Mouse (Mus musculus) brown adipose tissue, adult 24 weeks (tissue): ENCODE data around the gene Prkce. TPM values are rescaled to one million over a fixed set of nuclear protein-coding genes. Genes with fewer than 3 reads are reported as not detected.

ENCODE experiments used
- H3K27ac ChIP-seq: fragments of 200-500 bp; replicated peaks from 2 replicates; pipeline ENCODE4 v1.5.1; 2012; ENCODE audit warnings: low read depth, mild to moderate bottlenecking, low read length
- H3K4me1 ChIP-seq: fragments of 200-500 bp; 2 replicates; pipeline ENCODE4 v1.6.1; 2012; ENCODE audit warnings: low read length, mixed read lengths; ENCODE audit not compliant: control insufficient read depth, insufficient read depth, insufficient read length
- H3K4me3 ChIP-seq: fragments of 200-500 bp; 2 replicates; pipeline ENCODE4 v1.5.1; 2012; ENCODE audit warnings: low read depth, mild to moderate bottlenecking, low read length, moderate library complexity; ENCODE audit not compliant: insufficient read depth
- polyA plus RNA-seq: library from polyadenylated mRNA; stranded (reverse); fragments of >200 nt; gene quantifications from 2 replicates; pipeline ENCODE4 v1.2.4, GENCODE M21; 2012; ENCODE audit not compliant: missing spikeins, insufficient read depth, insufficient read length

Gene Prkce
- polyA plus RNA-seq, 1 experiment, result 18.0 TPM

DNA sequence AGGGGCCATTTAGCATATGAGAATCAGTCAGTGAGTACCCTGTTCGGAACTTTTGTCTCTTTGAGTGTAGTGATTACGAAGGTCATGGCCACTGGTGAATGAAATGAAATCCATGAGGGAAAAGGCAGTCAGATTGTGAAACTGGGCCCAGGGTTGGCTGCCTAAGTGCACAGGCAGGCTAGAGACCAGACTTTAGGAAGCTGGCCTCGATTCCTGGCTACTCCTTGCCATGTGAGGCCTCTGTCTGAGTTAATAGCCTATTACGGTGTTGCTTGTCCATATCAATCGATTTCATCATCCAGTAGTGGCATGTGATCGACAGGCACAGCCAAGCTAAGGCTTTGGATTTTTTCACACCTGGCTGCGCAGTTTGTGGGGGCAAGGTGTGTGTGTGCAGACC lies 34.4 kb downstream of the Prkce start:
- Histone ChIP-seq H3K4me3 (no peak overlapping the region), H3K4me1 (peaks cover 33% of the 10 kb centered on the region), H3K27ac (peak overlapping the region; percentile 56)

DNA sequence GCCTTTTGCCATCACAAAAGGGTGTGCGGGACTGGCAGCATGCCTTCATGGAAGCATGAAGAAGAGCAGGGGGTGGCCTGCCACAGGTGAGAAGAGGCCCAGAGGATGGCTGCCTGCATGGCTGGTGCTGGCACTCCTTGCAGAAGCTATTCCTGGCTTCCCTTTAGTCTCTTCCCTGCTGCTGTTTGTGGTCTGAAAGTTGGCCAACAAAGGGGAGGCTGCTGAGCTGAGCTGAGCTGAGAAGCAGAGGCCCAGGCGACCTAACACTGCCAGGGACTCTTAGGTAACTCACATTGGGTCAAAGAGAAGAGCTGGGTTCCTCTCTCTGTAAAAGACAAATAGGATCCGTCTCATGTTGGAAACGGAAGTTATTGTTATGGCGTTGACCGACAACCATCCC lies 35.4 kb downstream of the Prkce start:
- H3K4me3 ChIP-seq, result no peak overlapping the region
- H3K27ac ChIP-seq, result peak overlapping the region; percentile 83
- peaks cover 31% of the 10 kb centered on the region for H3K4me1 ChIP-seq

DNA sequence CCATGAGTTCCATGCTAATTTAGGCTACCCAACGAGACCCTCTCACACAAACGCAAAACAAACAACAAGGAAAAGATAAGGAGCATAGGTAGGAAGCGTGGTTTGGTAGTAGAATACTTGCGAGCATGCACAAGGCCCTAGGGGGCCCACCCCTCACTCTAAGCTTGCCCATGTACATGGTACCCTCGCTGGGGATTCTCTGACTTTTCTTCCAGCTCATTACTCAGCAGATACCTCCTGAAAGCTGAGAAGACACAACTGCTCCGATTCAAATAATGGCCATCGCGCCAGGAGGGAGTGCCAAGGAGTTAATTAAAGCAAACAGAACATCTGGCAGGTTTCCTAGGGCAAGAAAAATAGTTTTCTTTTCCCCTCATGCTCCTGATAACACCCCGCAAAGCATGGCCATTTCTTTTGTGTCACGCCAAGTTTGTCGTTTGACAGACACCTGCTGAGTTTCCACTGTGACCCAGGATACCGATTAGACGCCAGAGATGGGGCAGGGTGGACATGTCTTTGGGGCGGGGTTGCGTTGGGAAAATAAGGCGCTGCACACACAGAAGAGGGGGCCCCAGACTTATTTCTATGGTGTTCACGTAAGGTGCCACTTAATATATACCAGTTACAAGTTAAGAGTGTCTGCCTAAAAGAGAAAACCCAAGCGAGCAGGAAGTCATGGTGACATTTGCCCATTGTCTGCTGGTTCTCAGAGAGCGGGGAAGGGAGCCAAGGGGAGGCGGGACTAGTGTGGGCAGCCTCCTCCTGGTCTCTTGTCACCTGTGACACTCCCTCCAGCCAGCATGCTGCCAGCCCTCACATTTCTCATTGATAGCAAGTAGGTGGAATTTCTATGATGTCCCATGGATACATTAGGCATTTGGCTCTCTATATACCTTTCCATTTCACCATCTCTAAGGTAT lies 36.2 kb downstream of the Prkce start:
- H3K4me1 ChIP-seq, result peaks cover 26% of the 10 kb centered on the region
- no peak overlapping the region for H3K4me3 ChIP-seq
- peak overlapping the region; percentile 83 for H3K27ac ChIP-seq

DNA sequence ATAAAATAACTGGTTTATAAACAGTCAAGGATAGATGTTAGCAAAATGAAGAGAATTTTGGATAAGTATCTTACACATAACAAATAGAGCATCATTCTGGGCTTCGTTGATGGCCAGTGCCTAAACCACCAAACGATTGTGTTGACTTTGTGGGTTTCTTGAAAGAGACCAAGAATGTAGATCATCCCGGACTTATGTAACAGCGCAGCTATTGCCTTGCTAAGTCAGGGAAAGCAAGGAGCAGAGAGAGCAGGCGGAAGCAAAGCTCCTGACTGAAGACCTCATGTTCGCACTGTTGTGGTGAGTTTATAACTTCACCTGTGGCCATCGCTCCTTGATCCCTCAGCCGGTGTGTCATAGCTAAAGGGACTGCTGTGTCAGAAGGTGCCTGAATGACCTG lies 38.7 kb downstream of the Prkce start:
- Histone ChIP-seq H3K4me1 (peaks cover 19% of the 10 kb centered on the region), H3K27ac (no peak overlapping the region), H3K4me3 (no peak overlapping the region)

DNA sequence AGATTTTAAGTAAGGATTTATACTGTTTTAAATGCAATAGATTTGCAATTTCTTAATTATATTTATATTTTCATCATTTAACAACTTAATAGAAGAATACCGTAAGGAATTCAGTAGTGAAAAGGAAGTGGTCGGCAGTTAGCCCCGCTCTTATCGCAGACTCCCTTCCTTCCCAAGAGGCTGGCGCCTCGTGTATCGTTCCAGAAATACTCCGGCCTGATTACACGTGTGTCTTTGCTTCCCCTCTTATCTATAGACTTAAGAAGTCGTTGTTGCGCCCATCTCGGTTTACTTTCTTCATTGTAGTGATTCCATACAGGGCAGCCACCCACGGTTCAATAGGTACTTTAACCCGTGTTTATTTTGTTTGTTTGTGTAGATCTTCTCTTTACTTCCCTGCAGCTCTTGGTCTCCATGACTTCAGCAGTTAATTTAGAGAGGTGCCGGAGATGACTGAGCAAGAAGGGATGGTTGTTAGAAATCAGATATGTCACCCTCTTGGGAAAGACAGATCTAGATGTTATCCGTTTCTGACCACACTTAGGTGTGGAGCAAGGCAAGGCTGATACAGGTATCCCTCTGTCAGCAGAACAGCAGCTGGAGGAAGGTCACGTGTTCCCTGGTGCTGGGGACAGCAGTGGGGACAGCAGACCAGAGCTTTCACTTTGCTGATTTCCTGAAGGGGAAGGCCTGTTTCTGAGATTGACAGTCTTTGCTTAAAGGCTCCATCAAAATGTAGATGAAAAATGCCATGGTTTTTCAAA lies 40.7 kb downstream of the Prkce start:
- H3K27ac ChIP-seq, result no peak overlapping the region
- peaks cover 14% of the 10 kb centered on the region for H3K4me1 ChIP-seq
- no peak overlapping the region for H3K4me3 ChIP-seq

DNA sequence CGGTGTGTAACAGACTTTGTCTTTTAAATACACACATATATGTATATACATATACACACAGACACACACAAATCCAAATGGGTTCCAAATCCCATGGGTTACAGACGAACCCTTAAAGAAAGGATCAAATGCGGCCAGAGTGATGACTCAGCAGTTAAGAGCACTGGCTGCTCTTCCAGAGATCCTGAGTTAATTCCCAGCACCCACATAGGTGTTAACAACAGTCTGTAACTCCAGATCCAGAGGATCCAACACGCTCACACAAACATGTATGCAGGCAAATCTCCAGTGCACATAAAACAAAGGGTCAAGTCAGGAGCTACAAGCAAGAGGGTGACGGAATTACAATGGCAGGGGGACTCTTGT lies 41.2 kb downstream of the Prkce start:
- Histone ChIP-seq H3K27ac (no peak overlapping the region), H3K4me3 (no peak overlapping the region), H3K4me1 (peaks cover 8% of the 10 kb centered on the region)

DNA sequence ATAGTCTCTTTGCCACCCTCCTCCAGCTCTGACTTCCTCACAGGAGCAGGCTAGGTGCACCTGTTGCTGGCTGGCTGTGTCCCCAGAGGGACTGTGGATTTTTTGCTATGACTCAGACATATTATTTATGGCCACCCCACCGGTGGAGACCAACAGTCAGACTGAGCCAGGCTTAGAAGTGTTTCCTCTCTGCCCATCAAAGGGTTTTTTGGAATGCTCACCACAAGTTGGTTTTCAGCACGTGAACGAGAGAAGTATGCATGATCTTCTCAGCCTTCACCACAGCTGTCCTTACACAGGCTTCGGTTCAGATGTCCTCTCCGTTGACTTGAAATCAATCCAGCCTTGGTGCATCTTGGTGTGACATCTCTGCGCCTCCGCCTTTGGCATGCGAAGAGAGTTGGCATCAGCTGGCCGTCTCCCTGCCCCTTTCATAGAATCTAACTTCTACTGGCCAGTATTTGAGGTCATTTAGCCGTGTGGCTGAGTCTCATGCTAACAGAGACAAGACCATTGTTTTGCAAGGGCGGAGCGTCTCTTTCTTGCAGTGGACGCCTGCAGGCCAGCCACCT lies 42.2 kb downstream of the Prkce start:
- H3K4me1 ChIP-seq, result peaks cover 3% of the 10 kb centered on the region; the same call in 1 of the 2 replicates
- H3K27ac ChIP-seq, result no peak overlapping the region
- H3K4me3 ChIP-seq, result no peak overlapping the region

DNA sequence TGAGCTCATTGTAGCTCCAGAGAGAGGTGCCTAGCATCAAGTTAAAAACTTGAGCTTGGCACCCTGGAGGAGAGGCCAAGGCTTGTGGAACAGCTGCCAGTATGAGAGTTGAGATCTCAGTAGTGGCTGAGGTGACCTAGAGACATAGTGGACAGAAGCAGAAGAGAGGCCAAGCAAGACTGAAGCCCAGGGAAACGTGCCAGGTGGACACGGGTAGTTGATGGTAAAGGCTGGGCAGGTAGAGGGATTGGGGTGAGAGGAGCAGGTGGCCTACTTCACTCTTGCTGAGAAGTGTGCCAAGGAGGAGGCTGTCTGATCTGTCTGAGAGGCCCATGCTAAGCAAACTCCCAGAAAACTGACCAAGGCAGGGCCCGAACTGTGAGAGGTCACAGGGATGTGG lies 44.6 kb downstream of the Prkce start:
- H3K4me1 ChIP-seq, result no peaks in the 10 kb centered on the region; the same call in 1 of the 2 replicates
- no peak overlapping the region for H3K27ac ChIP-seq
- no peak overlapping the region for H3K4me3 ChIP-seq

DNA sequence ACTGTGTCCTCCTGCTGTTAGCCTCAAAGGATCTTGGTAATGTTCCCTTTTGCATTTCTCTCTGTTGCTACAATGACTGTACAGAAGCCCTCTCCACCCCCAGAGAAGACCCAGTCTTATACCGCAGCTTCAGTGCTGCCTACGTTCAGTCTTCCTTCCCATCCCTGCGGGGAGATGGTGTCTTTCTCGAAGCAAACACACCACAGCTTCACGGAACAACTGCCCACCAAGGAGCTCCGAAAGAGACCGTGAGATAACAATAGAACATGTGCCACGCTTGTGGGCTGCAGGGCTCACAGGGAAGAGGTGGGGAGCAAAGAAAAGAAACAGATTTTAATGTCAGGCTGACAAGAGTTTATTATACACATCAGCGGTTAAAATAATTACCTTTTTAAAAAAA lies 46.7 kb downstream of the Prkce start:
- Histone ChIP-seq H3K4me1 (no peaks in the 10 kb centered on the region), H3K4me3 (no peak overlapping the region), H3K27ac (no peak overlapping the region)

DNA sequence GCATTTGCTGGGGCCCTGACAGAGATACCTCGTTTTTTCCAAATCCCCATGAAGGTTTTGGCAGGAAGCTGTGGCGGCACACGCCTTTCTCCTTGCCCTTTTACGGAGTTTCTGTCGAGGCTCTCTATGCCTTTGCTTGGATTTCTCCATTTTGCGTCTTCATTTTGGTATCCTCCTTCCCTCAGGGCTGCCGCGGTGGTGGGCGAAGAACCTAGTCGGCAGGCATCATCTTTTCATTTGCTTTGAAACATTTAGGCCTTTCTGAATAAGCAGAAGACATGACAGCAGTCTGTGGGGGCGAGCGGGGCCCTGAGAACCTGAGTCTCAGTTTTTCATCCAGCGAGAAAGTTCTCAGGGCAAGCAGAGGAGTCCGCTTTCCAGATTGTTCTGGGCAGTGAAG lies 47.2 kb downstream of the Prkce start:
- no peak overlapping the region for H3K27ac ChIP-seq
- H3K4me3 ChIP-seq, result no peak overlapping the region
- H3K4me1 ChIP-seq, result no peaks in the 10 kb centered on the region

DNA sequence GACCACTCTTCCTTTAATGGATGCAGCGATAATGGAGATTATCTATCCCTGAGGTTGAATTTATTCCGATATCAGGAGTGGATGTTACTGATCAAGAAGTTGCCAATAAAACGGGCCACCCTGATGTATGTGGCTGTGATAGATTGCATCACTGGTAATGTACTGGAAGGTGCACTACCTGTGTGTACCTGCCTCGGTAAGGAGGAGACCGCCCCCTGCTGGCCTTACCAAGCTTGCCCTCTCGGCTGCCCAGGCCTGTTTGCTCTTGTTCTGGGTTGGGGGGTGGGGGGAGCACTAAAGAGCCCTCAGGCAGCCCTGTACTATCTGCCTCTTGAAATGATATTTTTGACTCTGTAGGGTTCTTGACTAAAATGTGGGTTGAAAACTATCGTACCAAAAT lies 48.2 kb downstream of the Prkce start:
- no peak overlapping the region for H3K27ac ChIP-seq
- no peak overlapping the region for H3K4me3 ChIP-seq
- H3K4me1 ChIP-seq, result no peaks in the 10 kb centered on the region

DNA sequence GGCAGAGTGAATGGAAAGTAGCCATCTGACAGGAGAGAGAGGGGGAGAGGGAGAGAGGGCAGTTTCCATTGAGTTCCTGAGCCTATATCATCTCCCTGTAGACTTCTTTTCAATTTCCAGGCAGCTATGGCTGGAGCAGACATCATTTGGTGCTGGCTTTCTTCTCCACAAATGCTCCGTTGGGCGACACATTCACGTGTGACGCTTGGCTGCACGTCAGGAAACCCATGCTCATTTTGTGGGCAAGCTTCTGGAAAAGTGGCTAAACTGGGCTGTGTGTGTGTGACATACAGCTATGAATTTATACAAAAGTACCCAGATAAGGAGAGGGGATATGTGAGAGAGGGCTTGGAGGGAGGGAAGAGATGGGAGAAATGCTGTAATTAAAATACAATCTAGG lies 49.9 kb downstream of the Prkce start:
- no peak overlapping the region for H3K27ac ChIP-seq
- H3K4me1 ChIP-seq, result no peaks in the 10 kb centered on the region
- no peak overlapping the region for H3K4me3 ChIP-seq

DNA sequence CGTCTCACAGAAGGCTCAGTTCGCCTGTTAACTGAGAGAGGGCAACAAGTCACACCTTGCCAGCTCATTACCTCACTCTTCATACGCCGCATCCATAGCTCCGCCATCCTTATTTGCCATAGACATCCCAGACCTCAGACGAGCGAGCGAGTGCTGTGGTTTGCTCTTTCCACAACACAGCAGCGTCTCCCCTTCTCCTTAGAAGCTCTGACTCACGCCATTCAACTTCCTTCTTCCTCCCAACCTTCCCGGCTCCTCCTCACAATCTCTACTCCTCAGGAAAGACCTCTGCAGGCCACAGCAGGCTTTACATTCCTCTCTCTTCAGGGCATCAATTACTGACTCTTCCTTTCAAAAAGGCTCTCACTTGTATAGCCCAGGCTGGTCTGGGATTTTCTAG lies 51.0 kb downstream of the Prkce start:
- no peaks in the 10 kb centered on the region for H3K4me1 ChIP-seq
- no peak overlapping the region for H3K27ac ChIP-seq
- no peak overlapping the region for H3K4me3 ChIP-seq

DNA sequence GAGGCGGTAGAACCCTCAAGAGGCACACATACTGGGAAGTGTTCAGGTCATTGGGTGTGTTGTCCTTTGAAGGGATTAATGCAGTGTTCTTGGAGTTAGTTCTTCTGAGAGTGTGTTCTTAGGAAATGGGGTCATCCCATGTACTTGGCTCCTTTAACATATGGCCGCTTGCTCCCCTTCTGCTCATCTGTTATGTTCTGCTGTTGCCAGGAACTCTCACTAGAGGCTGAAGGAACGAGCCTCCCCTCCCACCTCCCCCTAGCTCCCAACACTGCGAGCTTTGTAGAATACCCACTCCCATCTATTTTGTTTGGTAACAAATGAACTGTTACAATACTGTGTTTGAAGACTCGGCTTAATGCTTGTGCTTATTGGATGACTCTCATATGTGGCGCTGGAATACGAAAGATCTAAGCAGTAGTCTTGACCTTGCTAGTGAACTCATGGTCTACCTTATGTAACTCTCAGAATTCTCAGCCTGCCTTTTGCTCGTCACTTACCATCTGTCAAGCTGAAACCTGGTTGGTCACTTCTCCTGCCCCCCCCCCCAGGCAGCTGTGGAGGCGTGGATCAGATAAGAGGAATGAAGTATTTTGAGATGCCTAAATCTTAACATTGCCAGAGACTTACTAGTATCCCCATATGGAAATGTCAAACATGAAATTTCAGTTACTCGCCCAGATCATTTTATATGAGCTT lies 58.1 kb downstream of the Prkce start:
- H3K4me1 ChIP-seq, result peaks cover 16% of the 10 kb centered on the region
- no peak overlapping the region for H3K27ac ChIP-seq

DNA sequence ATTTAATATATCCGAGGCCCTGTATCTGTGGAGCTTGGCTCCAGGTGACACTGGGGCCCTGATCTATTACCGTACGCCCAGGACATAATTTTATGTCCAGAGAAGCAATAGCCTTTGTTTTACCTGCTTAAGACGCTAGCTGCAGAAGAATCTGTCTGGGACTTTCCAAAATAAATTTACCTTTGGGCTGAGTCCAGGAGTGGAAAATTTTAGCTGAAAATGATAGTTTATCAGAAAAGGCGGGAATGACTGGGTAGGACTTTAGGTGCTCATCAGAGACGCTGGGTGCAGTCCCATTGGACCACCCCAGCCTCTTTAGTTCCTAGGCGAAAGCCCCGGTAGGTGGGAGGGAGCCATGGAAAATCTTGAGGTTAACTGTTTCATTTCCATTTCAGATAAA lies 58.6 kb downstream of the Prkce start:
- no peak overlapping the region for H3K4me3 ChIP-seq
- no peak overlapping the region for H3K27ac ChIP-seq
- H3K4me1 ChIP-seq, result peaks cover 17% of the 10 kb centered on the region

More for the DNA sequence above, 58.1 kb downstream of the Prkce start:
- no peak overlapping the region for H3K4me3 ChIP-seq
